Mouse (Mus musculus): ENCODE results near the gene Cnot9. TPM values are rescaled to one million over a fixed set of nuclear protein-coding genes. Genes with fewer than 3 reads are reported as not detected.
"Not testable (repeated sequence)": the region's sequence is repeated elsewhere in the genome, so short reads cannot be mapped to it uniquely, and the experiment has no call there.

The Cnot9 gene
- total RNA-seq (2014; fragmentation: Nextera tagmentation) (58.2 and 66.7 TPM in 2 replicates), total RNA-seq (2017) (62.5 and 76.6 TPM in 2 replicates)

GRCm38 (mm10) chr1:74505721-74506464, at the start of gene Cnot9:
Cnot9 (plus strand) TSS chr1:74506058.
- ATAC-seq (replicated peaks; ENCODE audit: poor library complexity, severe bottlenecking), result peak; percentile 91

- ATAC-seq (replicated peaks; ENCODE audit: poor library complexity, severe bottlenecking), result no peak
Observed at GRCm38 (mm10) chr1:74460273-74460672, 45.6 kb upstream of the Cnot9 start.

- no peak for ATAC-seq (replicated peaks; ENCODE audit: poor library complexity, severe bottlenecking)
Observed at GRCm38 (mm10) chr1:74485792-74486191, 20.1 kb upstream of the Cnot9 start.

- no peak for ATAC-seq (replicated peaks; ENCODE audit: poor library complexity, severe bottlenecking)
Observed at GRCm38 (mm10) chr1:74501106-74501505, 4.8 kb upstream of the Cnot9 start.

GRCm38 (mm10) chr1:74505393-74505720, 501 bp upstream of the Cnot9 start:
- peak; percentile 18; the same call in 1 of the 2 replicates for ATAC-seq (replicated peaks; ENCODE audit: poor library complexity, severe bottlenecking)

- peak; percentile 30 for ATAC-seq (replicated peaks; ENCODE audit: poor library complexity, severe bottlenecking)
Observed at GRCm38 (mm10) chr1:74506471-74506881, 618 bp downstream of the Cnot9 start.

- no peak for ATAC-seq (replicated peaks; ENCODE audit: poor library complexity, severe bottlenecking)
Observed at GRCm38 (mm10) chr1:74507780-74508179, 1.9 kb downstream of the Cnot9 start.

- no peak for ATAC-seq (replicated peaks; ENCODE audit: poor library complexity, severe bottlenecking)
Observed at GRCm38 (mm10) chr1:74511306-74511705, 5.4 kb downstream of the Cnot9 start.

- ATAC-seq (replicated peaks; ENCODE audit: poor library complexity, severe bottlenecking), result not testable (repeated sequence)
Observed at GRCm38 (mm10) chr1:74512999-74513398, 7.1 kb downstream of the Cnot9 start.

- no peak for ATAC-seq (replicated peaks; ENCODE audit: poor library complexity, severe bottlenecking)
Observed at GRCm38 (mm10) chr1:74519875-74520274, 14.0 kb downstream of the Cnot9 start.

- no peak for ATAC-seq (replicated peaks; ENCODE audit: poor library complexity, severe bottlenecking)
Observed at GRCm38 (mm10) chr1:74524746-74525145, 18.9 kb downstream of the Cnot9 start.

- no peak for ATAC-seq (replicated peaks; ENCODE audit: poor library complexity, severe bottlenecking)
Observed at GRCm38 (mm10) chr1:74528589-74528988, 22.7 kb downstream of the Cnot9 start.

- no peak for ATAC-seq (replicated peaks; ENCODE audit: poor library complexity, severe bottlenecking)
Observed at GRCm38 (mm10) chr1:74538650-74539049, 32.8 kb downstream of the Cnot9 start.

- ATAC-seq (replicated peaks; ENCODE audit: poor library complexity, severe bottlenecking), result no peak
Observed at GRCm38 (mm10) chr1:74542451-74542961, 36.6 kb downstream of the Cnot9 start, which contains the start of gene Plcd4. Plcd4 (plus strand) TSS chr1:74542888.

- ATAC-seq (replicated peaks; ENCODE audit: poor library complexity, severe bottlenecking), result no peak
Observed at GRCm38 (mm10) chr1:74544184-74544583, 38.3 kb downstream of the Cnot9 start, which contains the start of gene Usp37. Usp37 (minus strand) TSS chr1:74544284.

GRCm38 (mm10) chr1:74559061-74559460, 53.2 kb downstream of the Cnot9 start:
- ATAC-seq (replicated peaks; ENCODE audit: poor library complexity, severe bottlenecking), result peak; percentile 55

- peak; percentile 78 for ATAC-seq (replicated peaks; ENCODE audit: poor library complexity, severe bottlenecking)
Observed at GRCm38 (mm10) chr1:74565834-74566233, 60.0 kb downstream of the Cnot9 start.

GRCm38 (mm10) chr1:74569739-74570719, 64.2 kb downstream of the Cnot9 start:
- ATAC-seq (replicated peaks; ENCODE audit: poor library complexity, severe bottlenecking), result 0 out of 2 replicates have a peak, but pooled peaks have one; percentile 8

All from granulocyte monocyte progenitor cell, adult 5-6 weeks (primary cell).